Mouse (Mus musculus): ENCODE results near the gene Amigo1.

- TF ChIP-seq CTCF (IDR thresholded peaks at IDR 0.05; ENCODE audit: low read depth, low read length), result no peak
- TF ChIP-seq POLR2A (IDR thresholded peaks at IDR 0.05; ENCODE audit: borderline replicate concordance, low read depth, low read length), result no peak
These were observed 45.3 kb upstream of the Amigo1 start for GRCm38 (mm10) chr3:108140786-108141185.

Measured in bone marrow macrophage, adult 2 months (primary cell).